Mouse (Mus musculus) cerebellum, postnatal 10 days (tissue): ENCODE data around the gene Atp1b1.

Experiments
- DNase-seq, 2 experiments: peaks; one replicate each; pipeline ENCODE4 v3.0.0; 2021; ENCODE audit warnings: mixed read lengths in 2 of 2

Gene Atp1b1

DNA sequence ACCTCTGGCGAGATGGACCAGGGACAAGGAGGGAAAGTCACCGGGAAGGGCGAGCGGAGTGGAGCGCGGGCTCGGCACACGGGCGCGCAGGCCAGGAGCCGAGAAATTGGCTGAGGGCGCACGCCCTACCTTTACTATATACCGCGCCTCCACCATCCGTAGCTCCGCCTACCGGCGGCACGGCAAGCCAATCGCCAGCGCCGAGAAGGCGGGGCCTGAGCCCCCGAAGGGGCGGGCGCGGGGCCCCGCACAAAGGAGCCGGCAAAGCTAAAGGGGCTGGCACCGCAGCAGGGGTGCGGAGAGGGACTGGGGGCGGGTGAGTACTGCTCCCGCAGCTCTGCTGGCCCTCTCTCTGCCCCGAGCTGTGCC, at the start of gene Atp1b1:
Atp1b1 (minus strand) TSS at position 111 of the 369 bp plus-strand sequence.
- DNase-seq = peak; percentile 95 to 97

GRCm38 (mm10) chr1:164505096-164505495, 46.9 kb upstream of the Atp1b1 start:
- DNase-seq = no peak

GRCm38 (mm10) chr1:164503140-164503730, 45.1 kb upstream of the Atp1b1 start:
- no peak for DNase-seq

GRCm38 (mm10) chr1:164502231-164502630, 44.1 kb upstream of the Atp1b1 start:
- DNase-seq = peak; percentile 56

GRCm38 (mm10) chr1:164494741-164495512, 36.8 kb upstream of the Atp1b1 start:
- no peak for DNase-seq

DNA sequence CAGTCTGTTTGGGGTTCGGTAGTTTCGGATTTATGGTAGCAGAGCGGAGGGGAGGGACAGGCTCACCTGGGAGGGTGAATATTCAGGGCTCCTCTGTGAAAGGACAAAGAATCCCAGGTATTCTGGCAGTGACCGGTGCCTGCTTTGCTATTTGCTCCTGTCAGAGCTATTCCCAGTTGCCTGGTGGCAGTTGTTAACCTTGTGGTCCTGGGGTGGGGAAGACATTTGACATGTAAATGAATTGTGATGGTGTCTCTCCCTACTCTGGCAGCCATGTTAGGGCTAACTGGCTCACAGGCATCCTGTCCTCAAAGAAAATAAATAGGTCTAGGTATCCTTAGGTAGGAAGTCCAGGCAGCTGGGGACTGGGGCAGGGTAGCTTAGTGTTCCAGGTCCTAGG, 36.1 kb upstream of the Atp1b1 start:
- no peak for DNase-seq

DNA sequence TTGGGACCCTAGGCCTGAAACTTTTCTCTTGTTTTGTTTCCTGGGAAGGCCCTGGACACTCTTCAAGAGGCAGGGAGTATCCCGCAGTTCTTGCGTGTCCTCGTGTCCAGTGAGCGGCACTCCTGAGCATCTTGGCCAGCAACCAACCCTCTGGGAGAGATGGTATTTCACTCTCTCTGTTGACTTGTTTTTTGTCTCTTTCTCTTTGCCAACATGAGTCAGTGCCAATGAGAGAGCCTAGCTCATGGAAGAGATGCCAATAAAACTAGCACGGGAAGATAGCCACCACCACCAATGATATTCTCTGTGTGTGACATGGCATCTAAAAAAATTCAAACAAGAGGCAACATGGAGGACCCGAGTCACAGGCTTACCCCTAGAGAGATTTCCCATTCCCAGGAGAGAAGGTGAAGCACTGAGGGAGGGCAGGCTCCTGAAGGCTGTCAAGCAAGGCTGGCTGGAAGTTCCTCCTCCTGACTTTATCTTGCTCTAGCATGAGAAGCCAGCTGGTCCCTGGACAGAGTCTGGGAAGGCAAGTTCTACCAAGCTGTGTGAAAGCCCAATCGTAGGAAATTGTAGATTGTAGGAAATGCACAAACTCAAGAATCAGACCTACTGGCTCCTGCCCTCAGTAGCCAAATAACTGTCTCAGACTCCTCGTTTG, 35.0 kb upstream of the Atp1b1 start:
- DNase-seq = peak; percentile 84

DNA sequence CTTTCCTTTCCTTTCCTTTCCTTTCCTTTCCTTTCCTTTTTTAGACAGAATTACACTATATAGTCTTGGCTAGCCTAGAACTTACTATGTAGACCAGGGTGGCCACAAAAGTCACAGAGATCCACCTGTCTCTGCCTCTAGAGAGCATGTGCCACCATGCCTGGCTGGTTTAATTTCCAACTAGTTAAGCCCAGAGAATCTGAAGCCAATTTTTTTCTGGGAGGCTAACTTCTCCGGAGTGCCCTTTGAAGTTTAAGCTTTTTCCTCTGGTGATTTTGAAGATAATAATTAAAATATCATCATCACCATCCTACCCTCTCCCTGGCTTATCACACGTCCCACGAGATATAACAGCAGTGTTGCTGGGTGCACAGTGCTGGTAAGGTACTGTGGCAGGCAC, 34.3 kb upstream of the Atp1b1 start:
- no peak for DNase-seq

- DNase-seq = no peak
Measured at GRCm38 (mm10) chr1:164489961-164490594, 31.9 kb upstream of the Atp1b1 start.

GRCm38 (mm10) chr1:164483728-164484127, 25.6 kb upstream of the Atp1b1 start:
- no peak for DNase-seq

DNA sequence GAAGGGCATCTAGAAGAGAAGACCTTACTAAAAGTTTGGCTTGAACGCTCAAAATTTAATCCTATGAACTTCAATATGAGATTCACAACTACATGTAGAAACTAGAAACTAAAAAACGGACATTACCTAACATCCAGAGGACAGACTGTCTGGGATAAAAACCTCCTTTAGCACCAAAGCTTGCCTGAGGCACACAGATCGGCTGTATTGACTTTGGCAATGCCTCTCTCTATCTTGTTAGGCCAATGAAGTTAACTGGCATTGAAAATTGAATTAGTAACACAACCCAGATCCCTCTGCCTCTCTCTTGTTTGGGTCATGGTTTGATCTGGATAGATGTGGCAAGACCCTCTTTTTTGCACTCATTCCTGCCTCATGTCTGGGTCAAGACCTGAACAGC, 24.7 kb upstream of the Atp1b1 start:
- no peak for DNase-seq

GRCm38 (mm10) chr1:164481645-164482354, 23.6 kb upstream of the Atp1b1 start:
- DNase-seq = no peak

DNA sequence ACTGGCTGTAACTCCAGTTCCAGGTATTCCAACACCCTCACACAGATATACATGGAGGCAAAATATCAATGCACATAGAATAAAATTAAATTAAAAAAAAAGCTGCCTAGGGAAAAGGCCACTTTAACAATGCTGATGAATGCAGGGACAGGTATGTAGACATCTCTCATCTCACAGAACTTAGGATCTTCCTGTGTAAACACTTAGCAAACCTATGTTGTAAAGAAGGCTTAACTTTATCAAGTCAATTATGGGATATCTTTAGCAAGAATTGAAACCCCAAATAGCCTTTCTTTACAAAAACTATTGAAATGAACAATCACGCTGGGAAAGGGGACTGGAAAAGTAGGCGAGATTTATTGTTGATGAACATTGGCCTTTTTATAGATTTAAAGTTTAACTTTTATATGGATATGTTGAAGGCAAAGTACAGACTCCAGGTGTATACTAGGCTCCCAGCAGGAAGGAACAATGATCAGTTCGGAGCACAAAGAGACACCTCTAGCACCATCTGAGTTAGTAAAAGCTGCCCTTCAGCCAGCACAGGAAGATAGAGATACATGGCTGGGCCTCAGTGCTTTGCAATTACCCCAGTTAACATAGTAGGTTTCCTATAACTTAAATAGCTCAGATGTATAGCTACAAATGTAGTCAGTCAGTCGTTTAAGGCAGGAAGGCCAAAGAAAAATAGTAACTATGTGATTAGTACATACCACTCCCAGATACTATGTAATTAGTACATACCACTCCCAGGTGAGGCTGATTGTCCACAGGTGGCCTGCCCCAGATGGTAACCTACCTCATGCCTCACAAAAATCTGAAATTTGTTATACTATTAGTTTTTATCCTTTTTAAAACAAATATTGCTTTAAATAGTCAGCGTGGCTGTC, 22.8 kb upstream of the Atp1b1 start:
- DNase-seq = no peak

- DNase-seq = no peak
Measured at GRCm38 (mm10) chr1:164475895-164476294, 17.7 kb upstream of the Atp1b1 start.

DNA sequence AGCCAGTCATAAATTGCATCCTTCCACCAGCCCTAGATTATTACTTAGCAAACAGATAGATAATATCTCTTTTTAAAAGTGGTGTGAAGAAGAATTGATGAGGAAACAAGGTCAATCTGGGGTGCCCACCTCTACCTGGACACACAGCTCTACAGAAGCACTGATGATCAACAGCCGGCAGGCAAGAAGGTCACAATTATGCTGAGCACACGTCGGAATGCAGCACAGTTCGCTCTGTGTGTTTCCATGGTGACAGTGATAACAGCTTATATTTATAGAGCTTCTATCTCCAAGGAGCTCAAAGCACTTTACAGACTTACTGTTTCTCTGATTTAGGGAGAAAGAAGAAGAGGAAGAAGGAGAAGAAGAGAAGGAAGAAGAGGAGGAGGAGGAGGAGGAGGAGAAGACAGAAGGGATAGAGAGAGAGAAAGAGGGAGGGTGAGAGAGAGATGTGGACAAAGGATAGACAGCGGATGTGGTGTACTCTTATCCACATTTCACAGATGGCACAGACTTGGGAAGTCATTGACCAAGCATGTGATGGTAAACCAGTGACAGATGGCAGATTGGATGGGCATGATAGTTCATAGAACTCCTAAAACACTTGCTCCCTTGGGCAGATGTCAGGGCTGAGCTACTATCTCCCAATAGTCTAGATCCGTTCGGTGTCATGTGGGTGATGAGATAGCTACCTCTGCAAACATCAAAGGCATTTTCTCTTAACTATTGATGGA, 16.8 kb upstream of the Atp1b1 start:
- DNase-seq = no peak

DNA sequence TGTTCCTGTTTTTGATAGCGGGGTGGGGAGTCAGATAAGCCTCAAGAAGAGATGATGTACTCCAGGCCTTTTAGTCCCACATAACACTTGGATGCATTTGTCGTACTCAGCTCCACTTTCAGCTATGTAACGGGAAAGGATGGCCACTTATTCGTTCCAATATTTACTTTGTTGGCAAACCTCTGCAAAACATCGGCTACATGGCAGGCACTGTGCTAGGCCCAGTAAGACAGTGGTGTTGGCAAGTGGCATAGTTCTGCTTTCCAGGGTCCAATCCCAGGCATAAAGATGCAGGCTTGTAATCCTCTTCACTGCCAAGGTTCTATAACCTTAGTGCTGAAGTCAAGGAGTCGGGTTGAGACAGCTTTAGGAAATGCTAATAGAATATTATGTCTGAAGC, 16.2 kb upstream of the Atp1b1 start:
- DNase-seq = no peak

DNA sequence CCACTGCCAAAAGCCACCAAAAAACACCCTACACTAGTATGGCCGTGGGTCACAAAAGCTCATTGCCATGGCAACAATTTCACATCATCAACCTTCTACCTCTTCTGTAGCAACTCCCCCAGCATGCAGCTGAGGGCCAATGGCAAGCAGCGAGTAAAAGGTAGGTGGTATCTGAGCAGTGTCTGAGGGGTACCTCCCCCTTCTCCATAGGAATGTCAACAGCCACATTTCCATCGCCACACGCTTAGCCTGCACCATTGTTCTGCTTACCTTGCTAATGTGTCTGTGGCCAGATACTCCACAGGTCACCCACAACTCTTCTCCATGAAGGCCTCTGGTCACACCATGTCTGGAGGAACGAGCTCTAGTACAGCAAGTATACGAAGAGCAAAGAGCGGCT, 15.2 kb upstream of the Atp1b1 start:
- DNase-seq = no peak

GRCm38 (mm10) chr1:164471632-164472031, 13.5 kb upstream of the Atp1b1 start:
- no peak for DNase-seq

- no peak for DNase-seq
Measured at GRCm38 (mm10) chr1:164470985-164471384, 12.8 kb upstream of the Atp1b1 start.

DNA sequence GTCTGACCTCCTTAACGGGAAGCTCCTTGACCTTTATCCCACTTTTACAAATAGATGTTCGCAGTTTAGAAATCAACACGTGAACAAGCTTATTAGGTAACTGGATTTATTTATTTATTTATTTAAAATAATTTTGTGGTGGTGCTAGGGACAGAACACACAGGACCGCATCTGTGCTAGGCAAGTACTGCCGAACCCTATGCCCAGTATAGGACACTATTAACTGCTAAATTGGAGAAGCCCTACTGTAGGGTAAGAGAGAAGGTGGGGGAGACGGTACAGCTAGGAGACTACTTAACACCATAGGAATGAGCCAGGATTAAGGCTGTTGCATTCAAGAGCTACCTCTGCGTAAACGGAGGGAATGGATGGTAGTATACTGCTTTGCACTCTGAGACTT, 10.2 kb upstream of the Atp1b1 start:
- no peak for DNase-seq

- no peak for DNase-seq
Measured at GRCm38 (mm10) chr1:164467406-164467805, 9.3 kb upstream of the Atp1b1 start.
